Mouse (Mus musculus) neural tube, embryonic 12.5 days (tissue): ENCODE results near the gene Spock3. TPM values are rescaled to one million over a fixed set of nuclear protein-coding genes. Genes with fewer than 3 reads are reported as not detected.
"Not testable (repeated sequence)": the region's sequence is repeated elsewhere in the genome, so short reads cannot be mapped to it uniquely, and the experiment has no call there.

Experiments used
- ATAC-seq: fragments of 200-750 bp; cut with Nextera tagmentation; 2 replicates; pipeline ENCODE4 v1.8.0; 2017; ENCODE audit warnings: low read depth, mild to moderate bottlenecking, moderate TSS enrichment, moderate library complexity; ENCODE audit not compliant: low FRiP score
- H3K27ac ChIP-seq: fragments of 300-500 bp; sonication (generic); 2 replicates; pipeline ENCODE4 v1.5.1; 2016
- H3K27me3 ChIP-seq: fragments of 300-500 bp; sonication (generic); replicated peaks from 2 replicates; pipeline ENCODE4 v1.6.1; 2016; ENCODE audit warnings: mild to moderate bottlenecking
- H3K36me3 ChIP-seq: fragments of 300-500 bp; sonication (generic); 2 replicates; pipeline ENCODE4 v1.6.1; 2016; ENCODE audit warnings: mild to moderate bottlenecking
- H3K4me1 ChIP-seq: fragments of 300-500 bp; sonication (generic); 2 replicates; pipeline ENCODE4 v1.6.1; 2016
- H3K4me2 ChIP-seq: fragments of 300-500 bp; sonication (generic); replicated peaks from 2 replicates; pipeline ENCODE4 v1.6.1; 2016; ENCODE audit warnings: mild to moderate bottlenecking
- H3K4me3 ChIP-seq: fragments of 300-500 bp; sonication (generic); 2 replicates; pipeline ENCODE4 v1.5.1; 2016
- H3K9ac ChIP-seq: fragments of 300-500 bp; sonication (generic); 2 replicates; pipeline ENCODE4 v1.6.1; 2016; ENCODE audit warnings: mild to moderate bottlenecking
- H3K9me3 ChIP-seq: fragments of 300-500 bp; sonication (generic); 2 replicates; pipeline ENCODE4 v1.6.1; 2016; ENCODE audit warnings: mild to moderate bottlenecking
- WGBS: fragments of 180-500 bp; shearing (Covaris S2); methylation state at CpG from one replicate; pipeline ENCODE4 v1.1.7; 2016; 5-methylcytosine and 5-hydroxymethylcytosine counted together
- polyA plus RNA-seq: library from polyadenylated mRNA; unstranded; fragments of >200 nt; fragmentation: Nextera tagmentation; extraction: Ambion mirVana; gene quantifications from 2 replicates; pipeline ENCODE4 v1.2.1, GENCODE M21; 2016

Spock3 gene
- polyA plus RNA-seq: 27.4 and 32.8 TPM in 2 replicates

DNA sequence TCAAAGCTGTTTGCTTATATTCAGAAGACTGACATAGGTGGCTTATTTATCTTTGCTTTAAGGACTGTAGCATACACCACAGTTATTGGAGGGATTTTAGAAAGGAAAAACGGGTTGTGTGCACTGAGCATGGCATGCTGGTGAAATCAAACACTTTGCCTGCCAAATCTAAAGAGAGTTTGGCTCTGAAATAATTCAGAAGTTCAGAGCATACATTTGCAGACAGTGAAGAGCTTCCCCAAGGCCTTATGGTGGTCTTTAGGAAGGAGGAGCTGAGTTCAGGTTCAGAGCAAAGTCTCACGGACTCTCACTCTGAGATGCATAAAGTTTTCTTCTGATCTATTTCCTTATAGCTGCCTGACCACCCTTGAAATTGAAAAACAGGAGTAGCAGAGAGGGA is at the start of gene Spock3:
Gene Spock3, plus strand, starts transcription at position 301 of the 400 bp plus-strand sequence.
- Histone ChIP-seq H3K27me3 (no peaks in the 10 kb centered on the region), H3K4me1 (no peaks in the 10 kb centered on the region), H3K27ac (no peak within 1 kb of the TSS; the same call in 1 of the 2 replicates), H3K9me3 (no peaks in the 10 kb centered on the region), H3K36me3 (no peaks in the 10 kb centered on the region), H3K4me2 (peak within 1 kb of the TSS; percentile 71), H3K4me3 (peak within 1 kb of the TSS; percentile 56), H3K9ac (peak within 1 kb of the TSS; percentile 59)
- ATAC-seq: no peak
- 54% methylated on average over 2 of the region's 2 CpGs for WGBS

DNA sequence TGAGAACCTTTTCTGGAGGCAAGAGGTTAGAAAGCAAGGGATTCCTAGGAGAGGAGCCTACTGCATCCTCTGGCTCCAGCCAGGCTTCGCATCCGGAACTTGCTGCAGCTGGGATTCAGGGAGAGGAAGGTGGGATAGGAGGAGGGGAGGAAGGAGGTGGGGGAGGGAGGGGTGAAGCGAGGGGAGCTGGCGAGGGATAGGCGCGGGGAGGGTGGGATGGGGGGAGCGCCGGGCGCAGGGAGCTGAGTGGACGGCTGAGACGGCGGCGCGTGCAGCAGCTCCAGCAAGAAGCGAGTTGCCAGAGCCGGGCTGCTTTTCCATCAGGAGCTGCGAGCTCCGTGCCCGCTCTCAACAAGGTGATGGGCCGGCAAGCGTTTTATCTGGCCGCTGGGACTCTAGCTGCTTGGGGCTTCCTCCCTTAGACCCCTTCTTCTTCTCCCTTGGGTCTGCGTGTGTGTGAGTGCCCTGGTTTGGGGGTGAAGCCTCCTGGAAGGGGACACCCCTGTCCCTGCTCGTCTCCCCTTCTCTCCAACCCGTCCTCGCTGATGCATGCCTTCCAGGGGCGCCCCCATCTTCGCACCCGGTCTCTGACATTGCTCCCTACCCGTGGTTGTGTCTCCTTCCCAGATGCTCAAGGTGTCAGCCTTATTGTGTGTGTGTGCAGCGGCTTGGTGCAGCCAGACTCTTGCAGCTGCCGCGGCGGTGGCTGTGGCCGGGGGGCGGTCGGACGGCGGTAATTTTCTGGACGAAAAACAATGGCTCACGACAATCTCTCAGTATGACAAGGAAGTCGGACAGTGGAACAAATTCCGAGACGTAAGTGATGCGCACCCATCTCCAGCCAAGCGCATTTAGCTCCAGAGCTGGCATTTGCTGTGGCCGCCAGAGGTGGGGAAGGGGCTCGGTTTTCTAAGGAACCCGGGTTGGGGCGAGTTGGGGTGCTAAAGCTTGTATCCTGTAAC is 645 bp downstream of the Spock3 start:
- under 1% methylated on average over 50 of the region's 50 CpGs for WGBS
- ATAC-seq: peak; percentile 94
- H3K9ac ChIP-seq: peak overlapping the region; percentile 59
- H3K4me1 ChIP-seq: no peaks in the 10 kb centered on the region
- no peak overlapping the region; the same call in 1 of the 2 replicates for H3K27ac ChIP-seq
- peak overlapping the region; percentile 56 for H3K4me3 ChIP-seq
- H3K4me2 ChIP-seq: peak overlapping the region; percentile 71
- H3K36me3 ChIP-seq: no peaks in the 10 kb centered on the region
- no peaks in the 10 kb centered on the region for H3K27me3 ChIP-seq
- no peaks in the 10 kb centered on the region for H3K9me3 ChIP-seq

DNA sequence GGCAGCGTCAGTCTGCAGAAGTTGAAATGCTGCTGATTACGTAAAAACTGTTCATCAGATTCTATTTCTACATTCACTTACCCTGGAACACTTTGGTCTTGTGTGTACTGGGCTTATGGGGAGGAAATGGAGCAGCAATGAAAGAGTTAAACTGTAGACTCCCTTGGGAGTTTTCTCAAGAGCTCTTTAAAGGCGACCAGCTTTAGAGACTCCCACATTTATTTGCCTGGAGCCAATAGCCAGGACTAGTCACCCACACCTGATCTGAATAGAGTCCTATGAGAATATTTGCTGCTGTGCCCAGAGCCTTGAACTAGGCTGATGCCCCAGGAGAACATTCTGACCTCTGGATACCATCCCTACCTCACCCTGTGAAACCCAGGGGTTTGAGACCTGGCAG is 1.7 kb downstream of the Spock3 start:
- H3K27me3 ChIP-seq: no peaks in the 10 kb centered on the region
- H3K27ac ChIP-seq: no peak overlapping the region
- H3K9ac ChIP-seq: 0 out of 2 replicates have a peak overlapping the region, but pooled peaks have one; percentile 59
- ATAC-seq: peak; percentile 54; the same call in 1 of the 2 replicates
- no peaks in the 10 kb centered on the region for H3K4me1 ChIP-seq
- H3K36me3 ChIP-seq: no peaks in the 10 kb centered on the region
- 7% methylated on average over 3 of the region's 3 CpGs for WGBS
- H3K9me3 ChIP-seq: no peaks in the 10 kb centered on the region
- peak overlapping the region; percentile 56 for H3K4me3 ChIP-seq
- peak overlapping the region; percentile 71 for H3K4me2 ChIP-seq

DNA sequence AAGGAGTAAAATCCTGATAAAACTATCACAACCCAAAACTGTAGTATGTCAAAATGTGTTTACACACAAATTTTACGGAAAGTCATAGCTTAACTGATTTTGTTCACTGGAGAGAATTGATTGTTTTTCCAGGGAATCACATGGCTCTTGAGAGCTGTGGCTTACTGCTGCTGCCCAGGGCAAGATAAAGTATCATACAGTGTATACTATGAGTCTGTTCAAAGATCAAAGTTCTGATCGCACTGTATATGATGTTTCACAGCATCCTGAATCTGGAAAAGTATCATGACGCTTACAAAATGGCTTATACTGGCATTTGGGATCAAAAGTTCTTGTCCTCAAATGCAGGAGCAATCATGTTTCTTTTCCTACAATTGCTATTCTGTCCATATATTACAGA is 11.8 kb downstream of the Spock3 start:
- H3K27ac ChIP-seq: no peak overlapping the region

DNA sequence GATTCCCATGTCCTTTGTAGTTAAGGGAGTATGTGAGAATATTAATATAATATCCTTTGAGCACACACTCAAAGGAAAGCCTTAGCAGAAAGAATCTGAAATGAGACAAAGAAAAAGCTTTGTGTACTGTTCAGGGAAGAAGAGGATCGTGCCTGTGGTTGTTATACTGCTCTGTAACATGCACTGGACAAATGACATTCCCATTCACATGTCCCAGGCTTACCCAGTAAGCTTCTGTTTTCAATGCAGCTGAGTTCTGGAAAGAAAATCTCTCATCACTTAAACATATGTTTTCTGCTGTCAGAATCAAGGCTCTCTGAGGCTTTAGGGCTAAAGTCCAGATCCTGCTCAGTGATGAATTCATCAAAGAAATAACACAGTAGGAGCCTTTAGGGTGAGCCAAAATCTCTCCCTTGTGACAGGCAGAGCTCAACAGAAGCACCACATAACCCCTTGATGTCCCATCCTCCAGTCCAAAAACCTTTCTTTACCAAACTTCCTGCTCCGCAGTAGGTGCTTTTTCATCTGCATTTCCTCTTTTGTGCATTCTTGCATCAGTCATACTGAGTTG is 19.1 kb downstream of the Spock3 start:
- no peak overlapping the region for H3K27ac ChIP-seq
- no peak overlapping the region for H3K4me3 ChIP-seq
- H3K9me3 ChIP-seq: no peaks in the 10 kb centered on the region
- no peaks in the 10 kb centered on the region for H3K4me1 ChIP-seq
- H3K9ac ChIP-seq: no peak overlapping the region
- ATAC-seq: no peak
- no peak overlapping the region for H3K4me2 ChIP-seq
- no peaks in the 10 kb centered on the region for H3K36me3 ChIP-seq
- H3K27me3 ChIP-seq: no peaks in the 10 kb centered on the region
- WGBS: 83% methylated on average over 2 of the region's 2 CpGs

More for the DNA sequence above, 11.8 kb downstream of the Spock3 start:
- Histone ChIP-seq H3K9me3 (no peaks in the 10 kb centered on the region), H3K9ac (no peak overlapping the region), H3K27me3 (no peaks in the 10 kb centered on the region), H3K4me1 (no peaks in the 10 kb centered on the region), H3K36me3 (no peaks in the 10 kb centered on the region), H3K4me2 (no peak overlapping the region), H3K4me3 (no peak overlapping the region)
- 93% methylated on average over 3 of the region's 3 CpGs for WGBS
- no peak for ATAC-seq

DNA sequence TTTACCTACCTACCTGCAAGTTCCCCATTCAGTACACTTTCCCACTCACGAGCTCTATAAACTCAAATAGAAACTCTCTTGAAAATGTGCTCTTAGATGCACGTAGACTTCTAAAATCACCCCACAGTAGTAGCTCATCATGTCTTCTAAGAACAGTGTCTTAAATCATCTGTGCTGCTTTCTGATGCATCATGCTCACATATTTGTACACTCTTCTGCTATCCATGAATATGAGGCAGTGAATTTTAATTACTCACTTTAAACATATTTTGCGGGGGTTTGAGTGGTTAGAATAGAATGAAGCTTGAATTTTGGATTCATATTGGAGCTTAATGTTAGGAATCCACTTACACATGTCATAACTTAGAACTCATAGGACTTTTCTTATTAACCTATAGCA is 138.2 kb downstream of the Spock3 start:
- H3K36me3 ChIP-seq: no peaks in the 10 kb centered on the region
- no peak for ATAC-seq
- 84% methylated on average over 3 of the region's 3 CpGs for WGBS
- no peak overlapping the region for H3K4me2 ChIP-seq
- H3K4me1 ChIP-seq: no peaks in the 10 kb centered on the region
- no peak overlapping the region for H3K27ac ChIP-seq
- no peak overlapping the region for H3K9ac ChIP-seq
- H3K4me3 ChIP-seq: no peak overlapping the region
- H3K9me3 ChIP-seq: no peaks in the 10 kb centered on the region
- H3K27me3 ChIP-seq: no peaks in the 10 kb centered on the region

DNA sequence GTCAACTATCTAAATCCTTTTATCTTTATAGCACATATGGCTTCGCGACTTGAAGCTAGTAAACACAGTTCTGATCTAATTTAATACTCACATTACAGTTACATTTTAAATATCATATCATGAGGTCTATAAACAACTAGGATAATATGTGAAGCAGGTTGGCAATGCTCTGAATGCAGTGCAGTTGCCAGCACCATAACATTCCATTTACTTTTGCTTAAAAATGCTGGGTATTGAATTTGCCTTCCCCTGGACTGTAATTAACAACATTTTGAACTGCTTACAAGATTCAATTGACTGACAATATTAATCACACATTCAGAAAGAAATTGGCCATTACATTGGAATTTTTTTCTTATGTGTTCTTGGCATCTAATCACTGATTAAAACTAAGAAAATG is 147.4 kb downstream of the Spock3 start:
- no peak for ATAC-seq
- Histone ChIP-seq H3K9me3 (no peaks in the 10 kb centered on the region), H3K9ac (no peak overlapping the region), H3K27ac (no peak overlapping the region), H3K27me3 (no peaks in the 10 kb centered on the region), H3K36me3 (no peaks in the 10 kb centered on the region), H3K4me3 (no peak overlapping the region), H3K4me2 (no peak overlapping the region), H3K4me1 (no peaks in the 10 kb centered on the region)
- 94% methylated on average over 2 of the region's 2 CpGs for WGBS

DNA sequence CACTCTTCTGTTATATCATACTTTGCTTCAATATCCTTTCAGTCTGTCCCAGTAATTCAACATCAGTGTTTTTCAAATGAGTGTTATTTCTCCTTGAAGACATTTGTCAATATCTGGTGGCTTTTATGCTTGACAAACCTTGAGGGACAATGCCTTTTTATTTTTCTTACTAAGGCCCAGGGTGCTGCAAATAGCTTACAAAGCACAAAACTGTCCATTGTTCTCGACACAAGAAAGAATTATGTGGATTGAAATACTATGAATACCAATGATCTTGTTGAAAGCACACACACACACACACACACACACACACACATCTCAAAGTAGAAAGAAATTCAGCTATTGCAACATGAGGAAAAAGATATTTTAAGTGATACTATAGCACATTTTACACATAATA is 159.0 kb downstream of the Spock3 start:
- Histone ChIP-seq H3K4me2 (no peak overlapping the region), H3K9me3 (no peaks in the 10 kb centered on the region), H3K4me3 (no peak overlapping the region), H3K27ac (no peak overlapping the region), H3K4me1 (no peaks in the 10 kb centered on the region), H3K27me3 (no peaks in the 10 kb centered on the region), H3K36me3 (no peaks in the 10 kb centered on the region), H3K9ac (no peak overlapping the region)
- ATAC-seq: no peak
- WGBS: 24% methylated on average over 1 of the region's 1 CpGs

DNA sequence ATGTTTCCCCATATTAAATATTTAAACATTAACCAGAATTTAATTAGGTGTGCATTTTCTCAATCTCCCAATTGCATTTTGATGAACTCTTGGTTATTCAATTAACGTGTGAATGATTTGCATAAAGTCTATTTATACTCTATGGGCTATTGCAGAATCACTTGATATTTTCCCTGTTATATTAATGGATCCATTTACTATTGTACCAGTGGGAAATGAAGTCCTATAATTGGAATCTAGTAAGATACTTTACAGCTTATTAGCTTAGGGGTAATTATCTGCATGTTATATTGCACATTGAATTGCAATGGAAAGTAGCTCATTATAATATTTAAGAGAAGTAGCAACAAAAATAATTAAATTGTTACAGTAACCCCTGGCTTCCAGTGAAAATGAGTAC is 162.1 kb downstream of the Spock3 start:
- Histone ChIP-seq H3K9me3 (no peaks in the 10 kb centered on the region), H3K4me1 (no peaks in the 10 kb centered on the region), H3K4me3 (no peak overlapping the region), H3K9ac (no peak overlapping the region), H3K27me3 (no peaks in the 10 kb centered on the region), H3K36me3 (no peaks in the 10 kb centered on the region), H3K27ac (no peak overlapping the region), H3K4me2 (no peak overlapping the region)
- ATAC-seq: no peak
- WGBS: 58% methylated on average over 1 of the region's 1 CpGs

DNA sequence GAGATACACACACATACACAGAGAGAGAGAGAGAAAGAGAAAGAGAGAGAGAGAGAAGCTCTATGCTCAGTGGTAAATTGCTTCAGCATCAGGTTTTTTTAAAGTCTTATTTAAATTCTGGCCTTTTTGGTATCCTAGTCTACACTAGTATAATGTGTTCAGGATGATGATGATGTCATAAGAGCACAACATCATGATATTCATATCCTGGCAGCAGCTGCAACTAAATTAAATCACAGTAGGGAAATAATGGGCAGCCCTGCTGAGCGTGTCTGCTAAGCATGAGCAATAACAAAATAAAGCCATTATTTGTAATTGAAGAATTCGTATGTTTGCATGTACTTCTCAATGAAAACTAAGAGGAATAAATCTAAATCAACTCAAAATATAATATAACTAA is 169.7 kb downstream of the Spock3 start:
- Histone ChIP-seq H3K9ac (no peak overlapping the region), H3K27ac (no peak overlapping the region), H3K4me1 (no peaks in the 10 kb centered on the region), H3K9me3 (no peaks in the 10 kb centered on the region), H3K27me3 (no peaks in the 10 kb centered on the region), H3K36me3 (no peaks in the 10 kb centered on the region), H3K4me3 (no peak overlapping the region), H3K4me2 (no peak overlapping the region)
- ATAC-seq: 0 out of 2 replicates have a peak, but pooled peaks have one; percentile 41
- 66% methylated on average over 2 of the region's 2 CpGs for WGBS

DNA sequence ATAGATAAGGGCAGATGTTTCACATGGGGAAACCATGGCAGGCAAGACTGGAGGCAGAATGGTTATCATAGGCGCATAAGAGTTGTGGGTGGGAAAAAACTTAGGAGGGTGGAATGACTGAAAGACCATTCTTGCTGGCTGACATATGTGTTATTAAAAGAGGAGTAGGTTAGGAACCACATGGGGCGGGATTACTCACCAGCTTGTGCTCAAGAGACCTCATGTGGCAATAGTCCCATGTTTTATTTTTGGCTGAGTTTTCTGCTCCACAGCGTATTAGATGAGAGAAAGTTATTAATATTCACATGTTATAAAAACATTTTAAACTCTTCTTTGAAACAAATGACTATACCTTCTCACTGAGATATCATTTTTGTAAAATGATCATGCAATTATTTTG is 184.6 kb downstream of the Spock3 start:
- 94% methylated on average over 3 of the region's 3 CpGs for WGBS
- Histone ChIP-seq H3K9me3 (no peaks in the 10 kb centered on the region), H3K27ac (no peak overlapping the region), H3K36me3 (no peaks in the 10 kb centered on the region), H3K4me3 (no peak overlapping the region), H3K4me2 (no peak overlapping the region), H3K27me3 (no peaks in the 10 kb centered on the region), H3K9ac (no peak overlapping the region), H3K4me1 (no peaks in the 10 kb centered on the region)
- no peak for ATAC-seq

DNA sequence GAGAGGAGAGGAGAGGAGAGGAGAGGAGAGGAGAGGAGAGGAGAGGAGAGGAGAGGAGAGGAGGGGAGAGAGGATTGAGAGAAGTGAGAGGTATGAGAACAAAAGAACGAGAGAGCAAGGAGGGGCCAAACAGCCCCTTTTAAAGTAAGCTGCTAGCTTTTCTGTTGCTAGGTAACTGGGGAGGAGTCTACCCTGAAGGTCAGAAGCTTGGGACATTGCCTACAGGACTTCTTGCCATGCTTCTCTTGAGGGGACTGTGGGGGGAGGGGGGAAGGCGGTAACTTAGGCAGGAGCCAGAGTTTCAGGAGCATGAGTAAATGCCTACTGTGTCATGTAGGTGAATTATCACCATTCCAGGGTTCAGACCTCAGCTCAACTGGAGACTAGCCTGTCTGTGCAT is 213.1 kb downstream of the Spock3 start:
- H3K9ac ChIP-seq, ATAC-seq, H3K27me3 ChIP-seq, H3K9me3 ChIP-seq, H3K4me1 ChIP-seq, H3K4me3 ChIP-seq, H3K36me3 ChIP-seq, H3K4me2 ChIP-seq, H3K27ac ChIP-seq: not testable (repeated sequence)
- 54% methylated on average over 2 of the region's 2 CpGs for WGBS
